Mouse (Mus musculus) brain, embryonic 14.5 days (tissue): ENCODE data around the gene Nxpe5. TPM values are rescaled to one million over a fixed set of nuclear protein-coding genes. Genes with fewer than 3 reads are reported as not detected.

Experiments
- DNase-seq: peaks from one replicate; pipeline ENCODE4 v3.0.0-alpha.2; 2011; ENCODE audit warnings: low read depth
- CTCF ChIP-seq: fragments of 200-500 bp; IDR thresholded peaks from 2 replicates; pipeline ENCODE4 v1.5.1; 2012; ENCODE audit warnings: inconsistent platforms, mild to moderate bottlenecking, moderate library complexity, borderline replicate concordance; ENCODE audit not compliant: insufficient read depth, insufficient read length; ENCODE audit errors: extremely low read depth
- POLR2A ChIP-seq: fragments of 200-500 bp; IDR thresholded peaks from 2 replicates; pipeline ENCODE4 v1.6.1; 2012; ENCODE audit warnings: mild to moderate bottlenecking, inconsistent platforms, borderline replicate concordance; ENCODE audit not compliant: poor library complexity, insufficient read depth, insufficient read length, severe bottlenecking; ENCODE audit errors: extremely low read depth
- polyA plus RNA-seq: library from polyadenylated mRNA; depleted of rRNA; stranded (reverse); fragments of >200 nt; gene quantifications from 2 replicates; pipeline ENCODE4 v1.2.3, GENCODE M21; 2012

Gene Nxpe5
- polyA plus RNA-seq, 1 experiment, result 0.04 TPM

DNA sequence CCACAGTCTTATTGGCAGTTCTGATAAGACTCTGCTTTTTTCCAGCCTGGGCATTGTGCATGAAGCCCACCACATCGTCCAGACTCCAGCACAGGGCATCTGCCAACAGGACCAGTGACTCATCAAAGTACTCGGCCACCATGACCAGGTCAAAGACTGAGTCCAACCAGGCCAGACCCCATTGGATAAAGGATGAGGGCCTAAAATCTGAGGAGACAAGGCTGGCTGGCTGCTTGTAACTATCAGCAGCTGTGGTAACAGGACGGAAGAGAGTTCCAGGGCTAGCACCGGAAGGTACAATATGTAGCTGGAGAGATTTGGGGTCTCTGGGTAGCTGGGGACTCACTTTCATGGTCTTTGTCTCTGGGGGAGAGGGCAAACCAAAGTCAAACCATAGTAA is 40.0 kb downstream of the Nxpe5 start:
- TF ChIP-seq POLR2A, result no peak
- no peak for TF ChIP-seq CTCF
- no peak for DNase-seq

DNA sequence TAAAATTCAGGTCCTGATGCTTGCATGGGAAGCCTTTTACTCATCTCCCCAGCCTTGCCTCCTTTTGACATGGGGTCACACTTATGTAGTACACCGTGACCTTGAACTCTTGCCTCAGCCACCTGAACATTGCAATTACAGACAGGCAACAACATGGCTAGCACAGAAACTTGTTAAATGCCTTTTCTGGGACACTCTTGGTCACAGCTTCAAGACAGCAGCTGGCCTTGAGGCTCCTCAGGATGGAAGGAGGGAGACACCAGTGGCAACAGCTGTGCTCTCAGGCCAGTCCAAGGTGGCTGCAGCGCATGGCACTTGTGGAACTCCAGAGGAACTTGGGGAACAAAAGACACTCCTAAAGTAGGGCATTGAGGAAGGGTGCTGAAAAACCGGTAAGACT is 41.4 kb downstream of the Nxpe5 start:
- TF ChIP-seq CTCF (no peak), POLR2A (no peak)
- DNase-seq, result no peak

DNA sequence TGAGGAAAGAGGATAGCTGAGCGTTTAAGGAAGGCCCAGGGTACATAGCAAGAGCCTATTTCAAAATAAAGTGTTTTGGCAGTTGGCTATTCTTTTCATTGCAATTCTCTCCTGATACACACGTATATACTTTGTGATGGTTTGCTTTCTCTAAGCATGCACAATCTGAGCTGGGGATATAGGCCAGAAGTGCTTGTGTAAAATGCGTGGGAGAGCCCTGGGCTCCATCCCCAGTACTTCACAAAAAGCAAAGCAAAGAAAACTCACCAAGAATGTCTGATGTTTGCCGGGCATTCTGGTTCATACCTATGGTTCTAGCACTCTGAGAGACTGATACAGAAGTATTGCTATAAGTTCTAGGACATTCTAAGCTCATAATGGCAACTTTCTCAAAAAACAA is 43.3 kb downstream of the Nxpe5 start:
- TF ChIP-seq POLR2A (no peak), CTCF (no peak)
- no peak for DNase-seq

- no peak for DNase-seq
- TF ChIP-seq CTCF, result no peak
- no peak for TF ChIP-seq POLR2A
These were observed 45.5 kb downstream of the Nxpe5 start for GRCm38 (mm10) chr5:138271232-138271631.

- DNase-seq, result peak; percentile 59
- TF ChIP-seq CTCF (no peak), POLR2A (no peak)
These were observed 46.8 kb downstream of the Nxpe5 start, which contains the start of gene Gal3st4 for GRCm38 (mm10) chr5:138272409-138272923. Gene Gal3st4 (minus strand): TSS chr5:138272840.

GRCm38 (mm10) chr5:138274186-138274585 is 48.5 kb downstream of the Nxpe5 start:
- TF ChIP-seq POLR2A (no peak), CTCF (no peak)

GRCm38 (mm10) chr5:138275216-138276050 is 49.7 kb downstream of the Nxpe5 start:
- DNase-seq, result peak; percentile 60
- TF ChIP-seq POLR2A (no peak), CTCF (no peak)

More at GRCm38 (mm10) chr5:138274186-138274585, 48.5 kb downstream of the Nxpe5 start:
- DNase-seq, result no peak

DNA sequence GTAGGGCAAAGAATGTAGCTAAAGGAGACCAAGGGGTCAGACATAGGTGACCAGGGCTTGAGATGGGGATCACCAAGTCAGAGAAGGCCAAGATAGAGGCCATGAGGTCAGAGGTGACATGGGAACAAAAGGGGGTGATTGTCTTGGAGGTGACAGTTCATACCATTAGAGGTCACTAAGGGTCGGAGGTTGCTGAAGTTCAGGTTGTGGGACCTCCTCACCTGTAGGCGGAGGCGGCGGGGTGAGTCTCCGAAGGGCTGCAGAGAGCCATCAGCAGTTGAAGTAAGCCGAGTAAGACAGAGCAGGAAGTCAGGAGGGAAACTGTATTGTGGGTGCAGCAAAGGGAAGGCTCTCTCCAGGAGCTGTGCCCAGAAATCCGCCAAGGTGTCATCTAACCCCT is 52.3 kb downstream of the Nxpe5 start:
- DNase-seq, result peak; percentile 22
- TF ChIP-seq CTCF (no peak), POLR2A (no peak)

- DNase-seq, result peak; percentile 100
- TF ChIP-seq POLR2A (peak; percentile 54; the same call in 1 of the 2 replicates), CTCF (no peak)
These were observed 54.1 kb downstream of the Nxpe5 start, which contains the start of the genes Gm43720, Gpc2 and Stag3 for GRCm38 (mm10) chr5:138279585-138280424. Gene Gm43720 (minus strand): TSS chr5:138279958. Gene Gpc2 (minus strand): TSS chr5:138280005. Gene Stag3 (plus strand): TSS chr5:138280240.

DNA sequence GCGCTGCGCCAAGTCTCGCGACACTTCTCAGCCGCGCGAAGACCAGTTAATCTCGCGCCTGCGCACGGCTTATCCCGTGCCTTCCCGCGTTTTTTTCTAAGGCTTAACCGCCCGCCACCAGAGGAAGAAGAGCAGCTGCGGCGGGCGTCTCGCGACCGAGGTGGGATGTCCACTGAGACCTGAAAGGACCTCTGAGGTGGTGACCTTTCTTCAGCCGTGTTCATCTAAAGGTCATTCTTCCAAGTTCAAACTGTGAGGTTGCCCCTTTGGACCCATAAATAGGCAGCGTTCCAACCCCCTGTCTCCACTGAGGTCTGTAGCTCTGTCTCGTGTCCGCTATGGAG is 54.7 kb downstream of the Nxpe5 start:
- no peak for DNase-seq
- TF ChIP-seq CTCF (no peak), POLR2A (no peak)

DNA sequence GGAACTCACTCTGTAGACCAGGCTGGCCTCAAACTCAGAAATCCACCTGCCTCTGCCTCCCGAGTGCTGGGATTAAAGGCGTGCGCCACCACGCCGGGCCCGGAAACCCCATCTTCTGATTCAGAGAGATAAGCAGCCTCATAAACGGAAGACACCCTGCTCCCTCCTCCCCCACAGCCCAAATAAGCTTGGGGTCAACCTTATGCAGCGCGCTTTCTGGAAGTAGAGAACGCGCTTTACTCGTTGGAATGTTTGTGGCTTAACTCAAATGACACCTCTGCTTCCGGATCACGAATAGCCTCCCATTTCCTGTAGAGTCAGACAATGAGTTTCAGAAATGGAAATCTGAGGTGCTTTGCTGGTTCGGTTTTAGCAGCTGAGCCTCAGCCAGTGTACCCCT is 55.1 kb downstream of the Nxpe5 start:
- DNase-seq, result no peak
- TF ChIP-seq POLR2A, result no peak
- no peak for TF ChIP-seq CTCF
